In the genomic region with DNA sequence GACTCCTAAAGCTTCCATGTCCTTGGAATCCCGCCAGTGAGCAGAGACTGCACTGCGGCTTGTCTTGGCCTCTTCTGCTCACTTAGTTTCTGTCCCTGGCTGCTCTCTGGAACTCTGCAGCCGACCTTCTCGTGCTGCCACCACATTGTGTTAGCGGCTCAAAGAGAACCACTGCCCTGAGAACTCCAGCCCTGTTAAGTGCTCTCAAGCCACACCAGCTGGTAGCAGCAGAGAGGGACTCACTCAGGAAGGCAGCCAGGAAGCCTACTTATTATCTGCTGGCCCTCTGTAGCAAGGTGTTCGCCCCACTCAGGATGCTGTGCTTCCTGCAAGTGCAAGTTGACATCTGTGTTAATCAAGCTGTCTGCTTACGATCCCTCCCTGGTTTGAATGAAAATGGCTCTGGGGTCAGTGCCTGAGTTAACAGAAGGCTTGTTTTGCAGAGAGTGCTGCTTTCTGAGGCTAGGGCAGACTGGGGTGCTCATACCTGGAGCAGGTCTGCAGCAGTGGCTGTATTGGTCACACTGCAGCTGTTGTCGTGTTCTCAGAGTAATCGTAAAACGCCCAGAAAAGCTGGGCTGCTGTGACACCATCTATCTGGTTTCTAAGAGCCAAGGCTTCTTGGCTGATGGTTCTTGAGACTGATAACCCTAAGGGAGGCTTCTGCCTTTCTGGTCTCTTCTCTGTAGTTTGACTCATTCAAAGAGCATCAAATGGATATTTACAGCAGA, we compare ENCODE assay signal across 7 mouse cellular contexts. TPM values are rescaled to one million over a fixed set of nuclear protein-coding genes. Genes with fewer than 3 reads are reported as not detected.
DNase-seq lines count a peak whose midpoint lies in the region; ATAC-seq lines count a peak whose summit lies in the region.

No protein-coding gene starts in this region.

- no peaks in the 10 kb centered on the region for H3K27me3 ChIP-seq in heart, embryonic 13.5 days (replicated peaks)

- peak overlapping the region; percentile 68 for H3K9ac ChIP-seq in heart, embryonic 13.5 days

- peaks cover 10% of the 10 kb centered on the region for H3K9me3 ChIP-seq in heart, embryonic 13.5 days

- peak overlapping the region; percentile 79 for H3K27ac ChIP-seq in heart, embryonic 13.5 days (replicated peaks)

- peak; percentile 62 for DNase-seq in urinary bladder, postnatal 14 days (ENCODE audit: low spot score)
- no peak for DNase-seq in urinary bladder, postnatal 25 days (ENCODE audit: low spot score)
- peak; percentile 74 for DNase-seq in cerebellum, postnatal 14 days
- peak; percentile 68 to 75 for DNase-seq in kidney, postnatal 36 days
- DNase-seq in lung, postnatal 10 days: peak; percentile 77
- DNase-seq in embryo, embryonic 9.5 days (ENCODE audit: extremely low spot score): no peak

- H3K4me1 ChIP-seq in heart, embryonic 13.5 days: peaks cover 53% of the 10 kb centered on the region

- 28% methylated on average over 10 of the region's 10 CpGs for WGBS in heart, embryonic 13.5 days

- H3K4me2 ChIP-seq in heart, embryonic 13.5 days: peak overlapping the region; percentile 66

- ATAC-seq in heart, embryonic 13.5 days (ENCODE audit: extremely low read depth, insufficient number of reproducible peaks, low FRiP score, low TSS enrichment): no peak

- peak overlapping the region; percentile 30 for H3K4me3 ChIP-seq in heart, embryonic 13.5 days

- peaks cover 26% of the 10 kb centered on the region for H3K36me3 ChIP-seq in heart, embryonic 13.5 days

RNA-seq across cellular contexts. Expression of a gene that starts 15.3 kb away (rescaled TPM):
- polyA plus RNA-seq in heart, embryonic 13.5 days (2015; fragmentation: Nextera tagmentation; extraction: Ambion mirVana): 17.6 and 19.4 TPM in 2 replicates

Comparison
In these comparisons a context has a peak if more than half of its experiments do, and no peak if none do; other contexts are left out.
1. DNase-seq: peak in urinary bladder, postnatal 14 days (single experiment), cerebellum, postnatal 14 days (2 of 2), kidney, postnatal 36 days (2 of 2) and lung, postnatal 10 days (single experiment); none in urinary bladder, postnatal 25 days (single experiment) and embryo, embryonic 9.5 days (single experiment).